Mouse (Mus musculus): ENCODE results near the gene 5330417C22Rik.

DNA sequence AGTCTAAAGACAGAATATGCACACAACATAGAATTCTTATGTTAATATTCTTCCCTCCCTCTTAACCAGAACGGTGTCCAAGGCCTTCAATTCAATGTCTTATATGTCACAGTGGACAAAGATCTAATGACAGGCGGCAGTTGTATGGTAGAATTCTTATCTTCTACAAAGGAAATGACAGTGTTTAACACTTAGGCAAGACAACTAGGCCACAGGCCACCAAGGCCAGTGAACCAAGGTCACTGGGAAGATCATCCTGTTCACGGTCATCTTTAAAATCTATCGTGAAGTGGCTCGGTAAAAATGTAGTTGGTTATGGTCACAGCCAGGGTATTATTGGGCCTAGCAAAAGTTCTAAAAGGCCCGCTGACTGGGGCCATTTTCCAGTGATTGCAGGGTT is 2.4 kb downstream of the 5330417C22Rik start, which contains the start of gene 1700013F07Rik:
- TF ChIP-seq POLR2A (IDR thresholded peaks at IDR 0.05; ENCODE audit: insufficient read depth, low read depth, low read length) (no peak), CTCF (IDR thresholded peaks at IDR 0.05) (no peak), EP300 (IDR thresholded peaks at IDR 0.05; ENCODE audit: insufficient read depth, low read depth, low read length) (no peak)
